In genomic region chr1:73634871-73635270, GRCm38 (mm10) we compare ENCODE assay signal across 14 mouse cellular contexts.
A peak's percentile ranks its signal among the peaks of the same experiment; 100 is the strongest.
DNase-seq lines count a peak whose midpoint lies in the region.
"Had no signal": no experiment of that assay in that cellular context is flagged by ENCODE, and none has a peak within 500 bp of the region (broad histone marks: within the 10 kb centered on the region; RNA-seq: fewer than 3 reads in every experiment).

No protein-coding gene starts in this region.

- DNase-seq in adrenal gland, postnatal 14 days: peak; percentile 33
- DNase-seq in adrenal gland, postnatal 25 days: no peak
- peak; percentile 16 to 40 for DNase-seq in cerebellum, postnatal 14 days
- DNase-seq in cerebellum, adult 9-11 months: no peak
- peak; percentile 6 for DNase-seq in lung, postnatal 10 days
- no peak for DNase-seq in lung, postnatal 36 days
- no peak for DNase-seq in heart, adult 9 months (ENCODE audit: low spot score in 2 of 2)
- DNase-seq: gastrocnemius, postnatal 14 days; kidney, adult 8-10 months; kidney, postnatal 4 days; midbrain, embryonic 14.5 days; retina, postnatal 1 day; right cerebral cortex, postnatal 14 days; thymus, postnatal 4 days had no signal

Comparison
In these comparisons a context has a peak if more than half of its experiments do, and no peak if none do; other contexts are left out.
1. DNase-seq: peak in adrenal gland, postnatal 14 days (single experiment), cerebellum, postnatal 14 days (2 of 2) and lung, postnatal 10 days (single experiment); none in adrenal gland, postnatal 25 days (single experiment), cerebellum, adult 9-11 months (single experiment), lung, postnatal 36 days (single experiment) and heart, adult 9 months (0 of 2).